Mouse (Mus musculus) adipose tissue, adult 10 weeks (tissue): Measurements from ENCODE around the gene Tmem169. TPM values are rescaled to one million over a fixed set of nuclear protein-coding genes. Genes with fewer than 3 reads are reported as not detected.

Experiments
- polyA plus RNA-seq: library from polyadenylated mRNA; stranded (reverse); fragments of 350-450 nt; fragmentation: Illumina TruSeq; extraction: RNeasy Lipid Tissue Mini Kit (QIAGEN cat#74804); gene quantifications from one replicate; pipeline ENCODE4 v1.2.3, GENCODE M21; 2014; ENCODE audit warnings: low read depth, low replicate concordance

The Tmem169 gene
- polyA plus RNA-seq = not detected

GRCm38 (mm10) chr1:72283992-72284485, at the start of gene Tmem169, which contains the start of gene Pecr:
Gene Tmem169, plus strand, starts transcription at chr1:72284369.
Gene Pecr, minus strand, starts transcription at chr1:72284314.

DNA sequence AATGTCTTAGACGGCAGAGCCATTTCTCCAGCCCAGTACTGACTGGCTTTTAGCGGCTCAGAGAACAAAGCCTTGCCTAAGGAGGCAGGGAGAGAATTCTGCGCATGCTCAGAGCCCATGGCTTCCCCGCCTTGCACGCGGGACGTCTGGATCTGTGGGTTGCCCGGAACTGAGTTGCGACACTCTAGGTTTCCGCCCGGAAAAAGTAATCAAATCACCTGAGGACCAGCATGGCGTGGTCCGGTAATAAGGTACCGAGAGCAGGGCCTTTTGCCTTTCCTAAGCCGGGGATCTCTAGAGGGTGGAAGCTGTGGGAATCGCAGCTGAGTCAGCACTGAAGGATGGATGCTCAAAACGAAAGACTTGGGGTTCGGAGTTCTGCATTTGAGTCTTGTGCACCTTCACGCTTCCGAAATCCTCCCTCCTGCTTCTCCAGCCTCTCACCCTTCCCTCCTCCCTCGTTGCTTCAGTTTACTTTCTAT, 23.2 kb downstream of the Tmem169 start, which contains the start of gene Xrcc5:
Gene Xrcc5 (plus strand): TSS at position 105 of the 482 bp plus-strand sequence.

Other genes with a start within 250 kb of the Tmem169 start
- 0.51 TPM for gene Mreg, start 72.1 kb upstream of the Tmem169 start, polyA plus RNA-seq
- gene Pecr, start 55 bp upstream of the Tmem169 start, polyA plus RNA-seq = 21.2 TPM
- 18.4 TPM for gene Xrcc5, start 23.1 kb downstream of the Tmem169 start, polyA plus RNA-seq